Mouse (Mus musculus) right cerebral cortex, adult 2 months (tissue): ENCODE measurements around the gene Gtpbp3.

Experiments
- DNase-seq, 2 experiments: peaks; one replicate each; pipeline ENCODE4 v3.0.0; 2021 to 2022; ENCODE audit warnings: low spot score in 2 of 2

Gene Gtpbp3

DNA sequence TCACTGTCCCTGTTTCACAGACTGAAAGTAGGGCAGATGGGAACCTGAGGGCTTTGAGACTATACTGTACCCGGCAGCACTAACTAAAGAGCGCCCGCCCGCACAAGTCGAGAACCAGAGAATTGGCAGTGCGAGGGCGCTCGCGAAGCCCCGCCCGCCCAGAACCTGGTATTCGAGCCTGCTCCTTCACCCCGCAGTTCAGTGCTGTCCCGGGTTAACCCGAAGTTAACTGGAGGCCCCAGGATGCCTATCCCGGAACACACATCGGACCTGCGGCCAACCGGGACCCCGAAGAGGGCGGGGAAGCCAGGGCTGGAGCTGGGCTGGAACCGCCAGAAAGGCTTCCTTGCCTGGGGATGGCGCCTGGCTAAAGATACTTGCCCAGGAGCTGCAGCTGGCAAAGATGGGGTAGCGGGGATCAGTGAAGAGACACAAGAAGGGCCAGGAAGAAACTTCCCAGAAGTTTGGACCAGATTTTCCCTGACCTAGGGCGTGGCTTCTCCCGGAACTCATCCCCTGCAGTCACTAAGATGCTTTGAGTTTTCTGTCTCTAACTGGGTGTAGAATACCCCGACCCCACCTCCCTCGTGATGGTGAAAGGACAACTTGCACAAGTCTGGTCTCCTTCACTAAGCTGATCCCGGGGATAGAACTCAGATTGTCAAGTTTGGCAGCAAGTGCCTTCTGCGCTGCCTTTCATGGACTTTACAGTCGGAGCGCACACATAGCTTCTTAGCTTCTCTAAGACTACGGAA is at the start of gene Gtpbp3:
Gene Gtpbp3 (plus strand): TSS at position 413 of the 755 bp plus-strand sequence.
- DNase-seq, result peak; percentile 79 to 87

DNA sequence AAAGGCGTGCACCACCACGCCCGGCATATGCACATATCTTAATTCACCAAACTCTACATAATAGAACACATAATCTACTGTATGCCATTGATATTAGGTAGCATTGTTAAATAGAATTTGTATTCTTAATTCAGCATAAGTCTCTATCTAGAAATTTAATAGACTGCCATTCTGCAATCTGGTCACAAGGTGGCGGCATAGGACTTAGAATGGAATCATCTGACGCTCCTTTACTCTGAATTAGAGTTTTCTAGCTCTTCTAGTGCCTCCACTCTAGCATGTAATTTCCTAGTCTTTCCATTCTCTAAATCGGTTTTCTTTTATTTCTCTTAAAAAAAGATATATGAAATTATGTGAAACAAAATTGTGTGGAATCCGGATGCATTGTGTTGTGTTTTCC is 46.5 kb upstream of the Gtpbp3 start:
- peak; percentile 49 to 62 for DNase-seq

DNA sequence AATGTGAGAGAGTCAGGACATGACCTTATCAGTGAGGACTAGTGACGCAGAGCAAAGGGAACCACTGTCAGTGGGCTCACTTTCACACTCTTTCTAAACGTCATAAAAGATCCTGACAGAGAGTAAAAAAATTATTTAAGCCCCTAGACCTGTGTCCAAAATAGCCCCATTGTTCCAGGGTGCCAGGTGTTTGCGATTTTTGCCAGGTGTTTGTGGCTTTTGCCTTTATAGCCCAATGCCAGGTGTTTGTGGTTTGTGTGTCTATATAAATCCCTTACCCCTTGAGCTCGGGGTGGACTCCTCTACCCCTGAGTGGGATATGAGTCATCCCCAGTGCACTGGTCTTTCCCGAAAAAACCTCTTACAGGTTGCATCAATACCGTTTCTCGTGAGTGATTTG is 42.8 kb upstream of the Gtpbp3 start:
- DNase-seq, result no peak

DNA sequence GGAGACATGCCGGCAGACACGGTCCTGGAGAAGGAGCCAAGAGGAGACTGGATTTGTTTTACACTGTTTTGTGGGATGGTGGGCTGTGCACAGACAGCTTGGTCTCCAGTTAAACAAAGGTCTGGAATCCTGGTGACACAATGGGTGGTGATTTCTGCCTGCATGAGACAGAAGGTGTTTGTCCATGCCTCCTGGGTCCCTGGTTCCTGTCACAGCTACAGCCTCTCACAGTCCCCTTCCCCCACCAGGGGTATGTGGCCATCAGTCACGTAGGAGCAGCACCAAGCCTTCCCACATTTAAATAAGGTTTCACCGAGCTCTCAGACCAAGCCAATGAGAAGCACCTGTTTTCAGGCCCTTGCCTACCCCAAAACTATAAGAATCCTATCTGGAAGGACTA is 36.6 kb upstream of the Gtpbp3 start:
- no peak for DNase-seq

DNA sequence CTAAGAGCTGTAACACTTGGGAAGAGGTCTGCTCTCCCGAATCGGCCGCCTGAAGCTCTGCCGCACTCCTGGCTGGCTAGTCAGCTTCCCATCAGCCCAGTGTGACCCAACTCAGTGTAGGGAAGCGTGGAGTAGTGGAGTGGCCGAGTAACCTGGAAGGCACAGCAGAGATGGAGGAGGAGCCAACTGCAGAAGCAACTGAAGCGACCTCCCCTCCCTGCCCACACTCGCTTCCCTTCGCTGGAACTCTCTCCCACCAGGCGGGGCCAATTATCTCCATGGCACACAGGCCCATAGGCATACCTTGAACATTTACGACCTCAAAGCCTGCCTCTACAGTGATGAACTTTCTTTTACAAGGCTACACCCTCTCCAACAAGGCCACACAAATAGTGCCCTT is 36.1 kb upstream of the Gtpbp3 start:
- DNase-seq, result no peak

DNA sequence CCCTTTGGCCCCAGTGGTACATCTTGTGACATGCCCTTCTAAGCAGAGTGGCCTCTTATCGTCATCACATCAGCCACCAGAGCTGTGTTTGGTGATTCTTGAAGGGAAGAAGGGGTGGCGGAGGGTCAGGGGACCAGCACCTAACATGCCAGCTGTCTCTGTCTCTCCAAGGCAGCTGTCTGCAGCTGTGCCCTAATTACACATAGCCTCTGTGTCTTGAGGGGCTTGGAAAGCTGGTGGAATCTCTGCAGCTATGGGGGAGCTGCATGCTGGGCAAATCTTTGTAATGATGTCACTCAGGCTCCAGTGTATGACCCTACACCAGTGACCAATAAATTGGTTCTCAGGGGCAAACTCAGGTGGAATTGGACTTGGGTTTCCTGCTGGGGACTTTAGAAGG is 35.2 kb upstream of the Gtpbp3 start:
- no peak for DNase-seq

DNA sequence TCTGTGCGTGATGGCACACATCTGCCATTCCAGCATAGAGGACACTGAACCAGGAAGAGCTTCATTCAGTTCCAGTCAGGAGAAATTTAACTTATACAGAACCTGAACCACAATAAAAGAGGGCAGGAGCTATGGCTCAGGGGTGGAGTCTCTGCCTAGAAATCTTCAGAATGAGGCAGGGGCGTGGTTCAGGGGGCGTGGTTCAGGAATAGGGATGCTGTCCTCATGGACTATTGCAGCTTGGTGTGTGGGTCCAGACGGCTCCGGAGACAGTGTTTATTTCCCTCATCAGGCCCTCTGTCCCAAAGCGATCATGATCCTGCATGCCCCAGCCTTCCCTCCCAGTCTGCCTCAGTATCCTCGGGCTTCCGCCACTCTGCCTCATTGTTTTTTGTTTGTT is 33.2 kb upstream of the Gtpbp3 start:
- no peak for DNase-seq

DNA sequence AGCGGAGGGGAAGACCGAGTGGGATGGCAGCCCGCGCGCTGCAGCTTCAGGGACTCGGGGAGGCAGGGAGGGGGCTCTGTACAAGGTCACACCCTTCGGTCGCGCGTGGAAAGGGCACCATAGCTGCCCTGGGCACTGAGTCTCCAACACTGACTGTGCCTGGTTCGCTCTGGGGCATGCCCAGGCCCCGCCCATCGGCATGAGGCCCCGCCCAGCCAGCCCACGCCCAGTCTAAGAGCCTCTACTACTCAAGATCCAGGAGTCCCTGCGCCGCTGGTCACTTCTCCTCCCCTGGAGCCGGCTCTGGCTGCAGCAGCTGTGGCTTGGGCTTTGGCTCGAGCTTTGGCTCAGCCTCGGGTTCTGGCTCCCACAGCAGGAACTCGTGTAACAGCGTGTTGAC is 31.0 kb upstream of the Gtpbp3 start:
- DNase-seq, result no peak

DNA sequence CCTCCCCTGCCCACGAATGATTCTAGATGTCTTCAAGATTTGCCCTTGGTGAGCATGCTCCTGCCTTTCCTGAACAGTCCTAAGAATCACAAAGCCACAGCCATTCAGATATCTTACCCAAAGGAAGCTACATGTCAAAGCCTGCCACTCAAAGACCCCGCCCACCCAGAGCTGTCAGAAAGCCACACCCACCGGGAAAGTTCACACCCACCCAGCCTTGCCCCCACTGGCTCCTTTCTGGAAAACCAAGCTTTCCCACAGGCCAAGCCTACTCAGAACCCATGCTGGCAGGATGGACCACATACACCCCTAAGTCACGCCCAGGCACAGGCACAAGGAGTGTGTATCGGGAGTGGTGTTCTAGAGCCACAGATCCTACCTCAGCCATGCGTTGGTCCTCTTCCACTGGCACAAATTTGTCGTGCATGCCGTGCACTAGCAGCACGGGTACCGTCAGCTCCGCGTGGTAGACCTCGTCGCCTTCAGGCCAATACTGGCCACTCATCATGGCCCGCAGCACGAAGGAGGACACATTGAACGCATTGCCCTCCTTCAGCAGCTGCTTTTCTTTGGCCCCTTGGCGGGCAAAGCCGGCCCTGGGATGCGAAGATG is 30.1 kb upstream of the Gtpbp3 start:
- no peak for DNase-seq

DNA sequence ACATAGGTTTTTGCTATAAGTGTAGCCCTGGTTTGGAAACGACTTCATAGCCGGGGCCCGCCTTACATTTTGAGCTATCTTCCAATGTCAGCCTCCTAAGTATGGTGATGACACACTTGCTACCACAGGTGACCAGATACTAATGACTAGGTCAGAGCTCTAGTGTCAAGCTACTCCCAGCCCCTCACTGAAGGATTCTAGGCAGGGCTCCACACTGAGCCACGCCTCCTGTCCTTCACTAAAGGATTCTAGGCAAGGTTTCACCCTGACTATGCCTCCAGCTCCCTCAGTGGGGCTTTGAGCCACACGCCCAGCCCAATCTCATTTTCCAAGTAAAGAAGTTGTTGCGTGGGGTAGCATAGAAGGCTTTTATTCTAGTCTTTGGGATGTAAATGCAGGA is 27.2 kb upstream of the Gtpbp3 start:
- DNase-seq, result no peak

DNA sequence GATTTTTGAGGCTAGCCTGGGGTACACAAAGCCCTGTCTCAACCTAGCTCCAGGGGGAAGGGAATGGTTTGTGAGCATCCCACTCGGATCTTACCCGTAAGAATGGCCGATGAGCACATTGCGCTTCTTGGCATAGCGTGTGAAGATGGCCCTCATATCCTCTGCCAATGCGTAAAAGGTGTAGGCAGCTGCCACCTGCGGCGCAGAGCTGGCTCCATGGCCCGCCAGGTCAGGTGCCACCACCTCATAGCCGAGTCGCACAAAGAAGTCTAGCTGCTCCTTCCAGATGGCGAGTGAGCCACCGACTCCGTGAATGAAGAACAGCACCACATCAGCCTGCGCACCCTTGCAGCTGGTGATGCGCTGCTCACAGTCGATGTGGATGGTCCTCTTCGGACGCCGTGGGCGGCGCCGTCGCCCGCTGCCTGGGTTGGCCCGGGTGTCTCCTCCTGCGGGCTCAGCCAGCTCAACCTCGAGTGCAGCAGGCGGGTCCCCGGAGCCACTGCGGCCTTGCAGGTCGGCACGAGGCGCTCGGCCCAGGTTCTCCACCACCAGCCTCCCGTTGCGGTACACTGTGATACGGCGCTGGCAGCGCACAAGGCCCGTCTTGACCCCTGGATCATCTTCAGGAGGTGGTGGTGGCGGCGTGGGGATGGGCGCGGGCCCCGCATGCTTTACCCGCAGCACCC is 26.6 kb upstream of the Gtpbp3 start:
- DNase-seq, result no peak

DNA sequence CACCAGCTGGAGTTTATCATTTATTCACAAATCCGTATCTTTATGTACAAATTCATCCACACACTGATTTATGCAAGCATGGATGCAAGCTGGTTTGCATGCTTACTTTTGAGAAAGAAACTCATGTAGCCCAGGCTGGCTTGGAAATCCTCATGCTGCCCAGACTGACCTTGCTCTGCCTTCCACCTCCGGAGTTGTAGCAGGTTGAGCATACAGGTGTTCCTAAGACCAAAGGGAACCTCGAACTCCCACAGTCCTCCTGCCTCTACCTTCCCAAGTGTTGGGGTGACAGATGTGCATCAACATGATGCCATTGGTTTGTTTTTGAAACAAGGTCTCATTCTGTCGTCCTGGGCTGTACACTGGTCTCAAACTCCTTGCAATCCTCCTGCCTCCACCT is 25.7 kb upstream of the Gtpbp3 start:
- DNase-seq, result no peak

DNA sequence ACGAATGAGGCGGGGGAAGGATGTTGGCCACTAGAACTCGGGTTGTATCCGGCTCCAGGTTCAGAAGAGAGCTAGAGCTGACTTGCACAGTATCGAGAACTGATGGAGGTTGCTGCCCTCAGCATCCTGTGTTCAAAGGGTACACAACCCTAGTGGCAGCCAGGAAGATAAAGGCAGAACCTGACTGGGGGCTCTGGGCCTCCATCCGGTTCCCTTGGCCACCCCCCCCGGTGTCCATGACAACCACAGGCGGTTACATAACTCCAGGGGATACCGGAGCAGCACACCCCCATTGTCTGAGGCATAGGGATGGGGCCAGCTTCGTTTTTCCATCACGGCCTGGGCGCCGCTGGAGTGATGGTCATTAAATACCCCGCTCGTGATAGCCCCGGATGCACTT is 25.1 kb upstream of the Gtpbp3 start:
- DNase-seq, result peak; percentile 66 to 71

DNA sequence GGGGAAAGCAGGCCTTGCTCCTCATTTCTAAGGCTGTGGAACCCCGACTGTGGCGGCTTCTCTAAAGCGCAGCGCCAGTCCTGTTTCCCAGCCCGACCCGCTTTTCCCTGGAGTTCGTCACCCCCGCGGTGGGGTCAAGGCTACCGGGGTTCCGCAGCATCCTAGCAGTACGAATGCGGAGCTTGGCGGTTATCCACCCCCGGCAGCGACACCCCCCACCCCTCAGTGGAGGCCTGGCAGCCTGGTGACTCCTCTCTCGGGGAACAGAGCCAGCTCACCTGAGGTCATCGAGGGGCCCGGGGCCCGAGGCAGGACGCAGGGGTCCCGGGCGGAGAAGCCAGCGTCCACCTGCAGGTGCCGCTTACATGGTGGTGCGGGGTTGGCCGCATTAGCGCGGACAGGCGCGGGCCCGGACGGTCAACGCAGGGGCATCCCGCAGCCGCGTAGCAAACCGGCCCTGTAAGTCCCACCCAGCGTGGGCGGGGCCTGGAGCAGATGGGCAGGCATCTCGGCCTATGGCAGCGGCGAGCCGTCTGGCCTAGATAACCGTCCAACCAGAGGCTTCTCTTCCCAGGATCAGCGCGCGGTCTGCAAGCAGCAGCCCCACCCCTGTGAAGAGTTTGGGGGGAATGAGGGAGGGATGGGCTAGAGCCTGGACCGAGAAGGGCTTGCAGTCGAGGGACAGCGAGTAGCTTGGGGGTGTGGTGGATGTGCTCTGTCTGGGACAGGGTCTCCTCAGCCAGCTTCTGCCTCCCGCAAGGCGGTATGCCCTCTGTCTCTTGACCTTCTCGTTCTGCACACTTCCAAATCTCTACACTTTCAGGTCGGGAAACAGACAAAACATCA is 24.5 kb upstream of the Gtpbp3 start, which contains the start of gene Abhd8:
Gene Abhd8 (minus strand): TSS at position 468 of the 846 bp plus-strand sequence.
- peak; percentile 99 for DNase-seq

DNA sequence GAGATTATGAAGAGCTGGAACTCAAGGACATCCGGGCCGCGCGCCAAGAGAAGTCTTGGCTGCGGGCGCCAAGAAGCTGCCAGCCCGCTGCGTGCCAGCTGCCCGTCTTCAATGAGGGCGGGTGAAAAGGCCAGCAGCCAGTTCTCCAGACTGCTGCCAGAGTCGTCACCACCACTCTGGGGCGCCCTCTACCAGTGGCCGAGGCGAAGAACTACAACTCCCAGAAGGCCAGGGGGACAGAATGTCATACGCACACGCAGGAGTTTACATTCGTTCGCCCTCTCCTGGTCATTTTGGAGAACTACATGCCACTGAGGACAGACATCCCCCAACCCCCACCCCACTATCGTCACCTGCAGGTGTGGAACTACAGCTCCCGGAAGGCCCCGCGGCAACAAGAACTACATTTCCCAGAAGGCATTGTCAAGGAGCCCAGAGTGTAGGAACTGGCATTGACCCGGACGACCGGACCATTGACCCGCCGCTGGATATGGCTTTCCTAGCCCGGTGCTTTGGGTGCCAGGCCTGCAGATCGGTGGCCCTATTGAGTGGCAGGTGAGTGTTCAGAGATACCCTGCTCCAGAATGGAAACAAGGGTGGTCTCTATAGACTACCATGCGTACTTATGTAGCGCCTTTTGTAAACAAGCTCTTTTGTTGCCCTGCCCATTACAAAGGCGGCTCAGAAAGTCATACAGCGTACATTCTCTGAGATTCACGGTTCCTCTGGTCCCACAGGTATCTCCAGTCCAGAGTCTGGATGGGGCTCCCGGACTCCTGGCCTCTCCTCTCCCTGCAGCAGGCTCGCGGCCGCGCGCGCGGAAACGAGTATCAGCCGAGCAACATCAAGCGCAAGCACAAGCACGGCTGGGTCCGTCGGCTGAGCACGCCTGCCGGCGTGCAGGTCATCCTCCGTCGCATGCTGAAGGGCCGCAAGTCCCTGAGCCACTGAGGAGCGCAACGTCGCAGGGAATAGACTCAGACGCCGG is 23.1 kb upstream of the Gtpbp3 start, which contains the start of gene Mrpl34:
Gene Mrpl34 (plus strand): TSS at position 447 of the 988 bp plus-strand sequence.
- peak; percentile 100 for DNase-seq

DNA sequence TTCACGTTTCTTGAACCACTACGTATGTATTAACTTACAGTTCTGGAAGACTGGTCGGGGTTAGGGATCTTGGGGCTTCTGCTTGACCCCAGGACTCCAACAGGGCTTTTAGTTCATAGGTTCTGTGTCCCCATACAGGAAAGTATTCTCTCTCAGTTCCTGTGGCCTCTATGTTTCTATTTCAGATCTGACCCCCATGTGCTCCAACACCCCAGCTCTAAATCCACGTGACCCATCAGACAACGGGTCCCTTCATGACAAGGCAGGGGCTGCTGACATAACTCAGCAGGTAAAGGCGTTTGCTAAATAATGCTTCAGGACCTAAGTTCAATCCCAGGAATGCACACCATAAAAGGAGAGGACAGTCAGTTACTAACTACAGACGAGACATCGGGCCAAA is 22.2 kb upstream of the Gtpbp3 start:
- DNase-seq, result no peak

DNA sequence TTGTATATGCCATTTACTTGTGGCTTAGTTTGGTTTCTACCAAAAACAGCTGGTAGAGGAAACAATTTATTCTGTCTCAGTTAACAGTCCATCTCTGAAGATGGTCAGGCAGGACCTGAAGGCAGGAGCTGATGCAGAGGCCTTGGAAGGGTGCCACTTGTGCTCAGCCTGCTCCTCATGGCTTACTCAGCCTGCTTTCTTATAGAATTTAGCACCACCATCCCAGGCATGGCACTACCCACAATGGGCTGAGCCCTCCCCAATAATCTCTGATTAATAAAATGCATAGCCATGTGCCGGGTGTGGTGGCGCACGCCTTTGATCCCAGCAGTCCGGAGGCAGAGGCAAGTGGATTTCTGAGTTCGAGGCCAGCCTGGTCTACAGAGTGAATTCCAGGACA is 21.7 kb upstream of the Gtpbp3 start:
- DNase-seq, result no peak

DNA sequence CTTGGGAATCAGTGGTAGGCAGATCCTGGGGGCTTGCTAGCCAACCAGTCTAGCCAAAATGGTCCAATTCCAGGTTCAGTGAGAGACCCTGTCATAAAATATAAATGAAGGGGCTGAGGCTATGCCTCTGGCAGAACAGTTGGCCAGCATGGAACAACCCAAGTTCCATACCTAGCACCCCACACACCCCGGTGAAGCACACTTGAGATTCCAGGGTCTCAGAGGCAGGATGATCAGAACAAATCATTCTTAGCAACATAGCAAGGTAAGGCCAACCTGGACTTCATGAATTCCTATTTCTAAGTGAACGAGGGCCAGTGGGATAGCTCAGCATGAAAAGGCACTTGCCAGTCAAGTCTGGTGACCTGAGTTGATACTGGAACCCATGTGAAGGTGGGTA is 20.7 kb upstream of the Gtpbp3 start:
- no peak for DNase-seq

DNA sequence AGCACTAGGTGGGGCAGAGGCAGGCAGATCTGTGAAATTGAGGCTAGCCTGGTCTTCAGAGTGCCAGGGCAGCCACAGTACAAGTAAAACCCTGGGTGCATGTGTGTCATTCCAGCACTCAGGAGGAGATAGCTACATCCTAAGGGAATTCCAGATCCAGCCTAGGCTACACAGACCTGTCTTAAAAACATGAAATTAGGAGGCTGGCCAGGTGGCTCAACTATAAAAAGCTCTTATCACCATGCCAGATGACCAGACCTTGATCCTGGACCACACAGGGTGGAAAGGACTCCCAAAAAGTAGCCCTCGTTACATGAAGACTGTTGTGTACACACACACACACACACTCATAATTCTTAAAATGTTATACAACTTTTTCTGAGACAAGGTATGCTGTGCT is 19.9 kb upstream of the Gtpbp3 start:
- DNase-seq, result no peak

DNA sequence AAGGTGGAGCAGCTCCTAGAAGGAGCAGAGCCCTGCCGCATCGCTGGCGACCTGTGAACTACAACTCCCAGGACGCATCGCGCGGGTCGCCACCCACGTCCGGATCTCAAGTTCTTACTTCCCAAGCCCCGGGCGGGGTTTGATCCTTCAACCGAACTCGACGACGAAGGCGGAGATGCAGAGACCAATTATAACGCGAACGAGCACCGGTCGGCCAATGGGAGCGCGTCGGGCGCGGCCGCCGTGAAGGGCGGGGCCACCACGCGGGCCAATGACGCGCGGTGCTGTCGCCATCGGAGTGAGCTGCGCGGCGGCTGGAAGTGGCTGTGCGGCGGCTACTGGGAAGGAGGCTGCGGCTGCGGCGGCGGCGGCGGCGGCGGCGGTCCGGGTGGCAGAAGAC is 19.0 kb upstream of the Gtpbp3 start, which contains the start of gene Dda1:
Gene Dda1 (plus strand): TSS at position 284 of the 400 bp plus-strand sequence.
- DNase-seq, result peak; percentile 98 to 99

DNA sequence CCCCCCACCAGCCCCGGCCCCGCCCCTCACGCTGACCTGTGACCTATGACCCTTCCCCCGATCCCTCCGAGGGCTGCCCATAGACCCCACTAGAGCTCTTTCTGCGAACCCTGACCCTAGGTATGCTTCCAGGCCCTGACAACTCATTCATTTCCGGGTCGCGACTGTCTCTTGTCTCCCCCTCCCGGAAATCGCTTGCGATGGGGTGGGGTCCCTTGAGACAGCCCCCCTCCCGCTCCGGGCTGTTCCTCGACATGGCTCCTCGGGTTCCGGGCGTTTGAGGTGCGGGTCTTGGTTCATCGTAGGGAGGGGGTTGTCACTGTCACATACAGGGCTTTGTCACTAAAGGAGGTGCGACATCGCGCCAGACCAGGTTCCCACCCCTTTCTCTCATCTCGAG is 18.5 kb upstream of the Gtpbp3 start:
- DNase-seq, result peak; percentile 60 to 66
